Mouse (Mus musculus) left cerebral cortex, postnatal 36 days (tissue): ENCODE measurements around the gene Mrc1. TPM values are rescaled to one million over a fixed set of nuclear protein-coding genes. Genes with fewer than 3 reads are reported as not detected.

Experiments used
- DNase-seq, 2 experiments: peaks; one replicate each; pipeline ENCODE4 v3.0.0; 2021 to 2022; ENCODE audit warnings: low spot score in 2 of 2, mixed read lengths in 1 of 2
- intact Hi-C: fragments of 180-260 bp; cut with DNase I; formaldehyde crosslinking; loops from one replicate; pipeline ENCODE4 v1.15.1; 2025
- total RNA-seq, 2 experiments: library from RNA; stranded (reverse); gene quantifications; 2 replicates each; pipeline ENCODE4 v1.2.3; 2021

Gene Mrc1
- total RNA-seq, 2 experiments from 2014 or later = 3.5 to 6.5 TPM

DNA sequence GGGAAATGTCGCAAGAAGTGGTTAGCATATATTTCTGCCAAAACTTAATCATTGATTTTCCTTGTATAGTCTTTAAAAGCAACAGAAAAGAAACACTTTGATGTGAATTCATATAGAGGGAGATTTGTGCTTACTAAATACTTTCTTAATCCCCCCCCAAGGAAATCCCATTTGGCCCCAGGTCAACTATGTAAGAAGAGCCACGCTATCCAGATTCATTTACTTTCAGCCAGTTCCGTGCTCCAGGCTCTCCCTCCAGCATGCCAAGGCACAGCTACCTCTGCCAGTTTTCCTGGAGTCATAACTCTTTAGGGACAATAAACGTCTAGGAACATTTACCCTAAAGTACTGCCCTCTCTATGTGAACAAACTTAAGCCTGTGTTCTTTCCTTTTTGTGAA lies 8.5 kb downstream of the Mrc1 start:
- no peak for DNase-seq
- intact Hi-C loops = no loop called here

GRCm38 (mm10) chr2:14239151-14239550 lies 10.0 kb downstream of the Mrc1 start:
- intact Hi-C loops = no loop called here
- no peak for DNase-seq

DNA sequence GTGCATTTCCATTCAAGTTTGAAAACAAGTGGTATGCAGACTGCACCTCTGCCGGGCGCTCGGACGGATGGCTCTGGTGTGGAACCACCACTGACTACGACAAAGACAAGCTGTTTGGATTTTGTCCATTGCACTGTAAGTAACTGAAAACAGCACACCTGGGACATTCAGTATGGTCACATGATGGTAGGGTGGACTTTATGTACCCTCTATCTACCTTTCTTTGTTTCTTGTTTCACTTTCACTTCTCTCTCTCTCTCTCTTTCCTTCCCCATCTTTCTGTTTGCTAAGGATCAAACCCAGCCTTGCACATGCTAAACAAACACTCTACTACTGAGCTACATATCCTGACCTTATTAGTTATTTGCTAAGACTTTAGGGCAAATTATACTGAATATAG lies 15.0 kb downstream of the Mrc1 start:
- intact Hi-C loops = no loop called here

DNA sequence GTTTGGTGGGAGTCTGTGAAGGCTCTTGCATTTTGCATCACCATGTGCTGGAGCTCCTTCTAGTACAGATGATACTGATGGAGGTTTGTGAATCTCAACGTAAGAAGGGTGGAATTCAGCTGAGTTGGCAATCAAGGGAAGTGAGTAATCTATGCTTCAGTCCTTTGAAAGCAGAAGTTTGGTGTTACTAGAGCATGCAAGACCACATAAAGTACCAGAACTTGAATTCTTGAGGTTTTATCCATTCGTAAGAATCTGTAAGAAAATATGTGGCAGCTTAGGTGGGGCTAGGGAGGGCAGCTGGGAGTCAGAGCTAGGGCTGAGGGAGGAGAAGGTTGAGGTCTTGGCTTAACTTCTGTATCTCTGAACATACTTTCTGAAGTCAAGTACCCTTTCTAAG lies 15.5 kb downstream of the Mrc1 start:
- intact Hi-C loops = no loop called here
- DNase-seq = no peak

More for the DNA sequence above, 15.0 kb downstream of the Mrc1 start:
- no peak for DNase-seq

DNA sequence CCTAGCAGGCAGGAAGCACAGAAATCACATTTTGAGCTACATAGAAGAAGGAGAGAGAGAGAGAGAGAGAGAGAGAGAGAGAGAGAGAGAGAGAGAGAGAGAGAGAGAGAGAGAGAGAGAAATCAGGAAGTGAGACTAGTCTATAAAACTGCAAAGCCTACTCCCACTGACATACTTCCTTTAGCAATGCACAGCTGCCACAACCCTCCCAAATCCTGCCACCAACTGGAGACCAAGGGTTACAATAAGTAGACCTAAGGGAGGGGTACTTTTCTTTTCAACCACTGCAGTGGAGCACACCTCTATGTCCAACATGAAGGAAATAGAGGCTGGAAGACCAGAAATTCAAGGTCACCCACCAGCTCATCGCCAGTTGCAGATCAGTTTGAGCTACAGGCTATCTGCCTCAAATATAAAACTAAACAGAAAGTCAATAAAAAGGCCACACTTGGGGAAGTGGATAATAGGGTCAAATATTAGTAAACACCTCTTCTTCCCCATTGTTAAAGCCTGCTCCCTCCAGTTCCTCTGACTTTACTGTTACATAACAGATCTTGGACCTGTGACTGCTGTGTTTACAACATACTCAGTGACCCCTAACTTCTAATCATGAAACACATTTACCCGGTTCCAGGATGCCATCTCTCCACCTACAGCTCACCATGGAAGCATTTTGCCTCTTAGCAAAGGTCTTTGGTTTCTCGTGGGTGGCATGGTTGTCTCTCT lies 20.8 kb downstream of the Mrc1 start:
- intact Hi-C loops = no loop called here
- DNase-seq = no peak

DNA sequence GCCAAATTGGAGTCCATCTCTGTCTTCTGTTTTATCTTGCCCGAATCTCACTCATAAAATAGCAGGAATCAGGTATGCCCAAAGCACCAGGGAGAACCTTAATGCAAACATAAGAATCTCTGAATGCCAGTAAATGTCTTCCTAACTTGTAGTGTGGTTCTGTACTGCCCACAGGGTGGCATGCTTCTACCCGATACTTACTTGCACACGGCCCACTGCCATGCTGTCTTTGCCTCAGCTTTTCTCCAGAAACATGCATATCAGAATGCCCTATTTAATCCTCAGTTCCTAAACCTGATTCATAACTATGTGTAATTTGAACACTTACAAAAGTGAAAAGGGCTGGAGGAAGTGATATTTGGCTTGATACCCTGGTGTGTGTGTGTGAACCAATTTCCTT lies 22.7 kb downstream of the Mrc1 start:
- intact Hi-C loops = no loop called here
- DNase-seq = no peak

DNA sequence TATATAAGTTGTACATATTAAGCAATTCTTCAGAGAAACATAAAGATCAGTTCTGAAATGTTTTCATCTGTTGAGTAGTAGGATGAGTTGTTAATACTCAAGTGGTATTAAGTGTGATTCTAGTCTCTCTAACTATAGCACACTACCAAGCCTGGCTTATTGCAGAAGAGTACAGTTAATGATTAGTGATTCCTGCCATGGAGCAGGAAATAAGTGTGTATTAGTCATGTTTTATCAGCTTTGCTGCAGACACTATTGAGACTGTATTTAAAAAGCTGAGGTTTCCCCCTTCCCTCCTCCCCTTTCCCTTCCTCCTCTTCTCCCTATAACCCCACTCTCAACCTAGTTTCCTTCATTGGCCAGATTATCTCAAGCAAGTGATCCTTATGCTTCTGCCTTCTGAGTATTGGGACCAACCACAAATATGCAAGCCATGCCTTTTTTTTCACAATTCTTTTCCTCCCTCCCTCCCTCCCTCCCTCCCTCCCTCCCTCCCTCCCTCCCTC lies 29.2 kb downstream of the Mrc1 start:
- DNase-seq = no peak
- intact Hi-C loops = no loop called here

- no peak for DNase-seq
- intact Hi-C loops = no loop called here
Observed at GRCm38 (mm10) chr2:14262090-14262489, 32.9 kb downstream of the Mrc1 start.

DNA sequence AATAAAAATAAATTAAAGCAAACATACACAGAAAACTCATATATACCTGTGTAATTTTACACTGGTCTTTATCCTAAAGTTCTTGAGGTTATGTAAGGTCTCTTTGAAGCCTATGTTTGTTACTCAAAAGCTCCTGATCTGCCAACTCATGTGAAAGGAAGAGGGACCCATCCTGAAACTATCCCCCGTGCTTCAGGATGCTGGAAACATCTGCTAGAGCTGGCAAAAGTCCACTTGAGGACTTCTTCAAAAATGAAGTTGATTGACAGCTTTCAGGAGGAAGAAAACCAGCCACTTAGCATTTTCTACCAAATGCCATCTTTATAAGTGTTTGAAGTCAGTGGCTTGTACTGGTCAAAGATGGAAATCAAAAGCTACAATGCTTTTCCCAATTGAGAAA lies 40.0 kb downstream of the Mrc1 start:
- DNase-seq = no peak
- intact Hi-C loops = no loop called here

GRCm38 (mm10) chr2:14272088-14272487 lies 42.9 kb downstream of the Mrc1 start:
- intact Hi-C loops = no loop called here

DNA sequence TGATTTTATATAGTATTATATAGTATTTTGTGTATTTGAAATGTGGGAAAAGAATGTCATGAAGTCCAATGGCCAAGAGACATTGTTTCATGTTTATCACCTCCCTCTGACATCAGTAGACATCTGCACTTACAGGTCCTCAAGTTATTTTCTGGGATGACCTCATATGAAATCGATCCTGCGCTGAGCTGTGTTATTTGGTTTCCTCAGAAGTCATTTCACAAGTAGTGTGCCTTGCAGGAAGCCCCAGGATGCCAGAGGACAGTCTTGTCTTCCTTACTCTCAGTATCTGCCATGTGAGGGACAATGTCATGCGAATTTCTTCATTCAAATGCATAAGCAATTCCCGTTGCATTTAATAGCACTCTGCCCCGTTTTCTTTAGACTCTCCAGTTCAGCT lies 46.6 kb downstream of the Mrc1 start:
- intact Hi-C loops = no loop called here
- DNase-seq = no peak

More at GRCm38 (mm10) chr2:14272088-14272487, 42.9 kb downstream of the Mrc1 start:
- no peak for DNase-seq

DNA sequence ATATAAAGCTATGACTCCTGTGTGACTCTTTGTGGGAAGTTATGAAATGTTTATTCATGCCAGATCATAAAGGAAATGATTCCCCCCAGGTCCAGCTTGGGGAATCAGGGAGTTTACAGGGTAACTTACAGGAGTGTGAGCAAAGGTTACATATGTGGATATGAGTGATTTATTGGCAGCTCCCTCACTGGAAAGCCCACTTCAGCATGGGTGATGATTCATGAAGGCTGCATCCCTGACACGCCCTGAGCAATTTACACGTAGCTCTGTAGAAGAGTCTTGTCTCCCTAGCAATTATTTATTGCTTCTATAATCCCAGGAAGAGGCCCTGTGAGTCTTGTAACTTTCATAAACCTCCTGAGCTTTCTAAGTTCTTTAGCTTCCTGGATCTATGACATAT lies 50.1 kb downstream of the Mrc1 start:
- intact Hi-C loops = no loop called here
- no peak for DNase-seq

DNA sequence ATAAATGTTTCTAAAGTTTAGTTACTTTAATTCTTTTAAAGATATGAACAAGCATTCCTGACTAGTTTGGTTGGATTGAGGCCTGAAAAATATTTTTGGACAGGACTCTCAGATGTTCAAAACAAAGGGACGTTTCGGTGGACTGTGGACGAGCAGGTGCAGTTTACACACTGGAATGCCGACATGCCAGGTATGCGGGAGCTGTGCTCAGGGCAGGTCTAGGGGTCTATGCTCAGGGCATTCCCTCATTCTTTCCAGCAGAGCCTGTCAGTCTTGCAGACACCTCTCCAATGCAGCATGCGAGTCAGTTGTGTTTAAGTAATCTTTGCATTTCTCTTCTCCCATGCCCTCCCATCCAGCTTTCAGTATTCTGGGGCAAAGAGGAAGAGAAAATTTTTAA lies 50.6 kb downstream of the Mrc1 start:
- DNase-seq = no peak
- intact Hi-C loops = no loop called here

DNA sequence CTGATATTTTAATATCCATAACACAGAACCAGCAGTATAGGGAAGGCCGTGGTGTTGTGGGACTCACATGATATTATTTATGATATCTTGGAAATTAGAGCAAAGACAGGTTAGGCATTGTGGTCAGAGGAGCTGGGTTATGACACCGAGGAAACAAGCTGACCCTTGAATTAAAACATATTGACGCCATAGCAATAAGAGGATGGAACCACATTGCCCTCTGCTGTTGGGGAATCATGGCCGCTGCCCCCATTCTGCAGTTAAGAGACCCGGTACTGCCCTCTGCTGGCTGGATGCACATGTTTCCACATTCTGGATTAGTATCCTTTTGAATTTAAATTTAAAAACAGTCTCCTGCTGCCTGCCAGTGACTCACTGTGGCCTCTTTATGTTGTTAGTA lies 66.1 kb downstream of the Mrc1 start:
- peak; percentile 80 to 84 for DNase-seq
- intact Hi-C loops = loop anchor here (10.0 kb wide), 2 partner anchors 131 to 1021 kb away; partner anchors contain the start of gene Rsu1

DNA sequence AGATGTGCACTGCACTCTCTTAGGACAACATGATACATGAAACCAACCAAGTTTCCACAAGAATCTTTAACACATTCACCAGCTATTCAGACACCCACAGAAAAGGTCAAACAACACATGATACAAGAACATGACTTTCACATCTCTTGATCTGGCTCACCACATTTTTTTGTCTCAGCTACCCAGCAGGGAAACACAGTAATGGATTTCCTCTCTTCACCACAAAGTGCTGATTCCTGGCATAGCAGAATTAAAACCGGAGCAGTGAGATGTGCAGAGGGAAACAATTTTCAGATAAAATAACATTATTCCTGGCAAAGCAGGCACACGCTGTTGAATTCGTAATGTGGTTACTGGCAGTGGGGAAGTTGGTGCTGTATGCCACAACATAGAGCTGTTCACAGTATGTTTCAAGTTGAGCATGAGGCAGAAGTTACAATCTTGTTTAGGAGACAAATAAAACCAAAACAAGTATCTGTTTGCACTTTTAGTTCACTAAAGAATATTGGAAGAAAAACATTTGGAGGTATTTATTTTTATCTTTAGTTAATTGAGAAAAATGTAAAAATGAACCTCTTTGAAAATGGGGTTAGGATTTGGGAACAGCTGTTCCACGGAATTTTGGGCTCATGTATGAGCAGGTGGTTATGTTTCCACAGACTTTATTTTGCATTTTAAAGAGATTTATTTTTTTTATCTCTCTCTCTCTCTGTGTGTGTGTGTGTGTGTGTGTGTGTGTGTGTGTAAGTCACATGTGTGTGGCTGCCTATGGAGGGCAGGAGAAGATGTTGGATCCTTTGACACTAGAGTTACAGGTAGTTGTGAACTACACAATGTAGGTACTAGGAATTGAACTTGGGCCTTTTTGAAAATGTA lies 83.6 kb downstream of the Mrc1 start:
- DNase-seq = no peak

GRCm38 (mm10) chr2:14315113-14315512 lies 85.9 kb downstream of the Mrc1 start:
- intact Hi-C loops = no loop called here
- DNase-seq = no peak

More for the DNA sequence above, 83.6 kb downstream of the Mrc1 start:
- intact Hi-C loops = no loop called here

GRCm38 (mm10) chr2:14341652-14342308 lies 112.6 kb downstream of the Mrc1 start:
- intact Hi-C loops = loop anchor here (2.0 kb wide), 1 partner anchor 47 kb away; the partner anchor contains the start of gene Slc39a12
- DNase-seq = peak; percentile 48 to 53

DNA sequence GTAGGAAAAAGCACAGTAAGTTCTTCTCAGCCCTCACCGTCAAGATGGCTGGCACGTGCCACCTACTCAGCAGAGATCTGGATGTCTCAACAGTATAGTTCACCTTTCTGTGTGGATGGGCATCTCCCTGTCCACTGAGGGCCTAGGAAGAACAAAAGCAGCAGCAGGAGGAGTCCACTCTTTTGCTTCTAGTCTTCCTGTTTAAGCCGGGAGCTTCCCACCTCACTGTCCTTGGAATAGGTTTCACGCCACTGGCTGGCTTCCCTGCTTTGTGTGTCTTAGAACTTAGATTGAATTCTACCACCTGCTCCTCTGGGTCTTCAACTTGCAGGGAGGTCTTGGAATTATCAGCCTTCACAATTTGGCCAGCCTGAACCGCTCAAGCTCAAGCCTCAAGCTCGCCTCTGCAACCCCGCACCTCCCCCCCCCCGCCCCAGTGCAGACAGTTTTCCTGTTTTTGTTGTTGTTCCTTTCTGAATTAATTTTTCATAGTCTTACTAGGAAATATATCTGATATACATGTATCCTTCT lies 113.2 kb downstream of the Mrc1 start:
- no peak for DNase-seq
- intact Hi-C loops = loop anchor here (2.0 kb wide), 1 partner anchor 46 kb away; the partner anchor contains the start of gene Slc39a12
